Mouse (Mus musculus) spleen, postnatal 4 days (tissue): ENCODE measurements around the gene Acad12.
A peak's percentile ranks its signal among the peaks of the same experiment; 100 is the strongest.

ENCODE experiments used
- DNase-seq, 2 experiments: peaks; one replicate each; pipeline ENCODE4 v3.0.0; 2022; ENCODE audit warnings: low spot score in 2 of 2

Acad12 gene

DNA sequence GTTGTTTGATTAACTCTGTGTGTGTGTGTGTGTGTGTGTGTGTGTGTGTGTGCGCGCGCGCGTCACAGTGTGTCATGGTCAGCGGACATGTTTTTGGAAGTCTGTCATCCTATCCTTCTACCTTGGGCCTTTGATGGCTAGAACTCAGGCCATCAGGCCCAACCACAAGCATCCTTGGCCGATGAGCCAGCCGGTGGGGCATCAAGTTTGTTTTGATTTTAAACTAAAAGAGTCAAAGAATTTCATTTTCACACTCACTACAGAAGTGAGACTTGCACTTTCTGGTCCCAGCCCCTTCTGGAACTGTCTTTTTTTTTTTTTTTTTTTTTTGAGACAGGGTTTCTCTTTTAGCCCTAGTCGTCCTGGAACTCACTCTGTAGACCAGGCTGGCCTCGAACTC lies 33.7 kb downstream of the Acad12 start:
- DNase-seq: no peak

DNA sequence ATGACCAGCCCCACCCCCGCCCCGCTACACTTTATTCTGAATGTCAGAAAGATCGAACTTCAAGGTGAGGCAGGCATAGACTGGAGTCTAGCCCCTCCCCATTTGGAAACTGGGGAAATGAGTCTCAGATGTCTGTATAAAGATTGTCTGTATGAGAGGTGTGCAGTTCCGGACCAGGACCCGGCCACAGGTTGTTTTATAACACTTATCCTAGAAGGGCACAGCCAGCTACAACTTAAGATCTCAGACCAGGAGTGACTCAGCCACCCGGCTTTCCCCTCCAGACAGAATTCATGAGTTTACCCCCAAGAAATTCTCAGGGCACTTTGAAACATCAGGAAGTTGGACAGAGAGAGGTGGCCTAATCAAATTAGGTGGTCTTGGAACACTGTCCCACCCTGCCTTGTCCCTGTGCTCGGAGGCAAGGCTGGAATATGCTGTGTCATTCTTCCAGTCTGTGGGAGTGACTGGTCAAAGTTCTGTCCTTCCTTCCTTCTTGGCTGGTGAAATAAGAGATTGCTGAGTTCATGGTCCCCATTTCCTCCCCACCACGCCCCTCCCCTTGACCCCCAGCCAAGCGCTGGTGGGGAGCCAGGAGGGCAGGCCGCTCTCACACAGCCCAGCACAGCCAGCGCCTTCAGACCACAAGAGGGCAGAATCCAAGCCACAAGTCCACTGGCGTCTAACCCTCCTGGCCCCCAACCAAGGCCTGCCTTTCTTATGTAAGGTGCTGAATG lies 34.8 kb downstream of the Acad12 start:
- peak; percentile 76 to 83 for DNase-seq

- DNase-seq: no peak
These were observed 36.8 kb downstream of the Acad12 start for GRCm38 (mm10) chr5:121581945-121582344.

GRCm38 (mm10) chr5:121576927-121577488 lies 41.7 kb downstream of the Acad12 start:
- DNase-seq: no peak

DNA sequence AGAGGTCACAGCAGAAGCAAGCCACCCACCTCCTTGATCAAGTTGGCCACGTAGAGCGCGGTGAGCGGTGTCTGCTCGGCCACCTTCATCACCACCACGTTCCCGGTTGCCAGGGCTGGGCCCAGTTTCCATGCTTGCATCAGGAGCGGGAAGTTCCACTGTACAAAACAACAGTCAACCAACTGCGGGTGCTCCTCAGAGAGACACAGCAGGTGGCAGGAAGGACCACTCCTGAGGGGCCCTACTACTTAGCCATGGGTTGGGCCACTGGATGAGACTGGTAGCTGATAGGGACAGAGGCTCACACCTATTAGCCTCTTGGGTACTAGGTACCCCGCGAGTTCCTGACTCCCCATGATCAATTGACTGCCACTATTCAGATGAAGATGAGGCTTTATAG lies 42.9 kb downstream of the Acad12 start:
- no peak for DNase-seq

- no peak for DNase-seq
These were observed 44.6 kb downstream of the Acad12 start for GRCm38 (mm10) chr5:121574145-121574544.

GRCm38 (mm10) chr5:121570787-121571186 lies 48.0 kb downstream of the Acad12 start:
- no peak for DNase-seq

- DNase-seq: no peak
These were observed 48.8 kb downstream of the Acad12 start for GRCm38 (mm10) chr5:121569881-121570420.

DNA sequence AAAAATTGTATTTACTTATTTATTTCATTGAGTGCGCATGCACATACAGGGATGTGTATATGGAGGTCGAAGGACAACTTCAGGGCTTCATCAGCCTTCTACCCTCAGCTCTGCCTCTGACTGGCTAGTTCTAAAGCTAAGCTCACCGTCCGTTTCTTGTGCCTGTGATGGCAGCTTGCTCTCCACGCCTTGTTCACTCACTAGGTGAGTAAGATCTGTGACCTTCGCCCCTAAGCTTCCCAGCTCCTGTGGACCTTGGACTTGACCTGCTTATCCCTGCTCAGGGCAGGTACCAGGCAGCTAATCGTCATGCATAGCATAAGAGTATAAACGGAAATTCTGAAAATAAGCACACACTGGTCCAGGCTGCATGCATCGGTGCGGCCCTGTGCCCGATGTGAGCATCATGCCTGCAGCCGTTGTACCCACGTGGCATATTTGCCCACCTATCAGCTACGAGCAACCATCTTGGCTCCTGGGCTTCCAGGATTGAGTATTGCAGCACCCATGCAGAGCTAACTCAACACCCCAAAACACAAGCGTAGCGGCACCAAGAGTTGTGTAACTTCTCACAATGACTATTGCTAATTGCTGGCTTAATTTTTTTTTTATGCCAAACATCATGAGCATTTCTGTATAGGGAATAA lies 52.6 kb downstream of the Acad12 start:
- no peak for DNase-seq

DNA sequence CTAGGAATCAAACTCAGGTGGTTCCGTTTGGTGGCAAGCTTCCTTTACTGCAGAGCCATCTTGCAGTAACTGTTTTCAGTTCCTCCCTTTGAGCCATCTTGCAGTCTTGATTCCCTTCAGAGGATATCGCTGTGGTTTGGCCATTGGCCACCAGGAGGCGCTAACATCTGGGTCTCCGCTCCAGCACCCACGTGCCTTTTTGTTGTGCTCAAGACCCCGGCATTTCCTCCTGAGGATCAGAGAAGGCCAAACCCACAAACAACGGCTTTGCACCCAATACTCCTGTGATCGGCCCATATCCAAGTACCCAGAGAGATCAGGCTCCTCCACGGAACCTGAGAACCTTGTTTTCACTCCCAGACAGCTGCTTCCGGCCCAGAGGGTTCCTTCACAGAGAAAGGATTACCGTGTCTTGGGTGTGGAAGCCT lies 54.3 kb downstream of the Acad12 start:
- peak; percentile 89 to 97 for DNase-seq

GRCm38 (mm10) chr5:121562436-121562835 lies 56.3 kb downstream of the Acad12 start:
- no peak for DNase-seq

DNA sequence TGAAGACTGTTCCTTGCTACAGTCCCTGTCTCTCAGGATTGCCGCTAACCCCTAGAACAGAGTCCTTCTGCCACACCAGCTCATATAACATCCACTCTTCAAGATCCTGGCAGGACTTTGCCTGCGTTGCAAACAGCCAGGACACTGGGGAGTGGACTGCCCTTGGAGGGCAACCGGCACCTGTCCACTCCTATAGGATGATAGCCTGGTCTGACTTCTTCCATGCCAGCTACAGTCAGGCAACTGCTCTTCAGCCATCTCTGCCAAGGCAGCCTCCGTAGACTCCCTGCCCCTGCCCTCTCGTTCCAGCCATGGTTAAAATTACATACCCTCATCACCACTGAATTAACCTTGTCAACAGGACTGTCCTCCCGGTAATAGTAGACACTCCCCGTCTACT lies 69.5 kb downstream of the Acad12 start:
- DNase-seq: no peak

- DNase-seq: no peak
These were observed 71.7 kb downstream of the Acad12 start for GRCm38 (mm10) chr5:121547084-121547483.
